Mouse (Mus musculus) E14TG2a.4 (cell line): ENCODE results near the gene Helz2.

Source experiments
- CTCF ChIP-seq: conservative IDR thresholded peaks from 2 replicates; pipeline ENCODE4 v1.5.1; 2014; ENCODE audit warnings: low read length
- NANOG ChIP-seq: IDR thresholded peaks from 2 replicates; pipeline ENCODE4 v1.6.1; 2014; ENCODE audit warnings: borderline replicate concordance, low read length, mixed read lengths
- POU5F1 ChIP-seq: IDR thresholded peaks from 2 replicates; pipeline ENCODE4 v1.6.1; 2014; ENCODE audit warnings: low read length, borderline replicate concordance

- TF ChIP-seq CTCF (no peak), POU5F1 (no peak), NANOG (no peak)
Measured at GRCm38 (mm10) chr2:181288691-181289090, 46.9 kb upstream of the Helz2 start.
